Mouse (Mus musculus): ENCODE measurements around the gene Hcls1. TPM values are rescaled to one million over a fixed set of nuclear protein-coding genes. Genes with fewer than 3 reads are reported as not detected.

Gene Hcls1
- total RNA-seq, 1 experiment from 2014 or later: 289 TPM

DNA sequence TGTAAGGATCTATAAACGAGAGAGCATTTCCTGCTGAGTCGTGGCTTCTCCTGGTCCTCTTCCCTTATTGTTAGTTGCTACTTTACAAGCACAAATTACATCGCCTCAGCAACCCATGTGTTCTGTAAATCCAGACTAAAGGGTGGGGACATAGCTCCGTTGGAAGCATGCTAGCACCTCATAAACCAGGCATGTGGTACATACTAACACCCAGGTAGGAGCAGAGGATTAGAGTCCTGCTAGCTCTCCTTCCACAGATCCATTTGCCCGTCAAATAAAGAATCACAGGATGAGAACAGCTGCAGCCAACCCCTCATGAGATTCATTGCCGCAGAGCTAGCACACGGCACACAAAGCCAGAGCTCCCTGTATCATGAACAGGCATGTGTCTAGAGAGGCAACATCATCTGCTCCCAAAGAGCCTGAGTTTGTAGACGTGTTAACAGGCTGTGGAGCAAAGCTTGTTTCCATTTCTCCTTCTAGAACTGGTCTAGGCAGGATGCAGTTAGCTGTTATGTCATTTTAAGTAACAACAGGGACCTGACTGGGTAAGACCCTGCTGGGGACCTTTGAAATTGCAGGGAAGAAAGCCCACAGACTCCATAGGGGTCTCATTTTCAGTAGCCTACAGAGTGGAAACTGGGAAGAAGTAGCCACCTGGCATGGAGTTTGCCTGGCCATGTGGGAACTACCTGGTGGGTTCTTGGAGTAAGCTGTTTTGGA, 15.0 kb downstream of the Hcls1 start:
- no peak for ATAC-seq (replicated peaks in 1 of 2; ENCODE audit: insufficient read depth in 1 of 2, low FRiP score in 2 of 2, low TSS enrichment in 1 of 2, low read depth in 1 of 2, poor library complexity in 2 of 2, severe bottlenecking in 2 of 2)

- no peak for ATAC-seq (replicated peaks in 1 of 2; ENCODE audit: insufficient read depth in 1 of 2, low FRiP score in 2 of 2, low TSS enrichment in 1 of 2, low read depth in 1 of 2, poor library complexity in 2 of 2, severe bottlenecking in 2 of 2)
Observed at GRCm38 (mm10) chr16:36951029-36951428, 16.2 kb downstream of the Hcls1 start.

- ATAC-seq (replicated peaks in 1 of 2; ENCODE audit: insufficient read depth in 1 of 2, low FRiP score in 2 of 2, low TSS enrichment in 1 of 2, low read depth in 1 of 2, poor library complexity in 2 of 2, severe bottlenecking in 2 of 2): no peak
Observed at GRCm38 (mm10) chr16:36955106-36955505, 20.3 kb downstream of the Hcls1 start.

DNA sequence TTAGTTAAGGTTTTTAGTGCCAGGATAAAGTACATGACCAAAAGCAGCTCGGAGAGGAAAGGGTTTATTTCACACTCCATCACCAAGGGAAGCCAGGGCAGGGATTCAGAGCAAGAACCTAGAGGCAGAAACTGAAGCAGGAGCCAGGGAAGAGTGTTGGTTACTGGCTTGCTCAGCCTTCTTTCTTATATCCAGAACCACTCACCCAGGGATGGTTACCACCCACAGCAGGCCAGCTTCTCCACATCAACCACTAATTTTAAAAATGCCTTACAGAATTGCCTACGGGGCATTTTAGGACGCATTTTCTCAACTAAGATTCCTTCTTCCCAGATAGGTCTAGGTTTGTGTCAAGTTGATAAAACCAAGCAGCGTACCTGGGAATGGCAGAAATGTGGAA, 28.6 kb downstream of the Hcls1 start:
- ATAC-seq (replicated peaks in 1 of 2; ENCODE audit: insufficient read depth in 1 of 2, low FRiP score in 2 of 2, low TSS enrichment in 1 of 2, low read depth in 1 of 2, poor library complexity in 2 of 2, severe bottlenecking in 2 of 2): no peak

DNA sequence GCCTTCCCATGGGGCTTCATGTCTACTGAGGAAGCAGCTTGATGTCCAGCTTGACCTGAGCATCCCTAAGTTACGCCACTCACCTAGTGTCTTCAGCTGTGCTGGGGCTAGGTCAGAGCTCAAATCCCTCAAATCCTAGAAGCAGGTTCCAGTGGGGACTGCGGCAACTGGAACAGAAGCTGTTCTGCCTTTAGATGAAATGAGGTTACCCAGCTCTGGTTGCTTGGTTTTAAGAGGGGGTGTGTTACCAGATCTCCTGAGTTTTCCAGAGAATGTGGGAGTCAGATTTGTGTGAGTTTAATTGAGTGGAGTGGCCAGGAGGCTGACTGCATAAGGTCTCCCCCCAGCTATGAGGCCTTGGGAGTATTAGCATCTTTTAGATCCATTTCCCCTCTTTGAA, 44.3 kb downstream of the Hcls1 start:
- ATAC-seq (replicated peaks in 1 of 2; ENCODE audit: insufficient read depth in 1 of 2, low FRiP score in 2 of 2, low TSS enrichment in 1 of 2, low read depth in 1 of 2, poor library complexity in 2 of 2, severe bottlenecking in 2 of 2): no peak

DNA sequence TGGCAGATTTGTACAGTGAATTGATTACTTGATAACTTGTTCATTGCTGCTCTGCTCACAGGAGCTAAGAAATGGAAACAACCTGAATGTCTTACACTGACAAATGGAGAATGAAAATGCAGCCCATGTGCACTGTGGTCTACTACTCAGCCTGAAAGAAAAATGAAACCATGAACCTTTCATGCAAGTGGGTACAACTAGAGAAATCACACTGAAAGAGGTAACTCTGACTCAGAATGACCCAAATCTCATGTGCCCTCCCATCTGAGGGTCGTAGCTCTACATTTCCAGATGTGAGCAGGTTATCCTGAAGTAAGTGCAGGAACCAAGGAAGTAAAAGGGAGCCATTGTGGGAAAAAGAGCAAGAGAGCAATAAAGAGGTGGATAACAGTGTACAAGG, 49.0 kb downstream of the Hcls1 start:
- ATAC-seq (replicated peaks in 1 of 2; ENCODE audit: insufficient read depth in 1 of 2, low FRiP score in 2 of 2, low TSS enrichment in 1 of 2, low read depth in 1 of 2, poor library complexity in 2 of 2, severe bottlenecking in 2 of 2): no peak

DNA sequence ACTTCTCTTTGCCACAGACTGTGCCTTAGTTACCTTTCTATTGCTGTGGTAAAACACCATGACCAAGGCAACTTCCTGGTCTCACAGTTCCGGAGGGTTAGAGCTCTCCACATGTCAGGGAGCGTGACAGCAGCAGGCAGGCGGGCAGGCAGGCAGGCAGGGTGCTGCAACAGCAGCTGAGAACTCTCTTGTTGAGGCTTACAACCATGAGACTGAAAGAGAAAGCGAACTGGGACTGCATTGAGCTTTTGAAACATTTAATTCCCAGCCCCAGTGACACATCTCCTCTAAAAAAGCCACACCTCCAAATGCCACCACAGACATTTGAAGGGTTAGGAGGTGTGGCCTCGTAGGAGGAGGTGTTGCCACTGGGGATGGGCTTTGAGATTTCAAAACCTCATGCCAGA, 50.9 kb downstream of the Hcls1 start:
- ATAC-seq (replicated peaks in 1 of 2; ENCODE audit: insufficient read depth in 1 of 2, low FRiP score in 2 of 2, low TSS enrichment in 1 of 2, low read depth in 1 of 2, poor library complexity in 2 of 2, severe bottlenecking in 2 of 2): peak; percentile 76 to 87

DNA sequence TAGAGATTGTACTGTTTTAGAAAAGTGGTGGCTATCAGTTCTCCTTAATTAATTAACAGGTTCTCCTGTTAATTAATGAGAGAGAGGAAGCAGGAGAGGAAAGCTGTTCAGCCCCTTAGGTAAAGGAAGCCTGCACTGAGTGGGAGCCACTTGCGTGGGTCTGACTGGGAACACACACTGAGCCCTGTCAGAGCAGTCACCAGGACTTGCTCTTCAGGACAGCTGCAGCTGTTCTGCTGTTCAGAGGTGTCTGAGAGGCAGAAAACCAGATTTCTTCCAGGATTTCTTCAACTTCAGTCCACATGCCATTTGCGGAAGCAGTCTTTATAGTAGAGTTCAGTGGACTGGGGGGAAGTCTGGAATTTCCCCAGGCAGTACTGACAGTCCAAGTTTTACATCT, 52.6 kb downstream of the Hcls1 start:
- ATAC-seq (replicated peaks in 1 of 2; ENCODE audit: insufficient read depth in 1 of 2, low FRiP score in 2 of 2, low TSS enrichment in 1 of 2, low read depth in 1 of 2, poor library complexity in 2 of 2, severe bottlenecking in 2 of 2): no peak

DNA sequence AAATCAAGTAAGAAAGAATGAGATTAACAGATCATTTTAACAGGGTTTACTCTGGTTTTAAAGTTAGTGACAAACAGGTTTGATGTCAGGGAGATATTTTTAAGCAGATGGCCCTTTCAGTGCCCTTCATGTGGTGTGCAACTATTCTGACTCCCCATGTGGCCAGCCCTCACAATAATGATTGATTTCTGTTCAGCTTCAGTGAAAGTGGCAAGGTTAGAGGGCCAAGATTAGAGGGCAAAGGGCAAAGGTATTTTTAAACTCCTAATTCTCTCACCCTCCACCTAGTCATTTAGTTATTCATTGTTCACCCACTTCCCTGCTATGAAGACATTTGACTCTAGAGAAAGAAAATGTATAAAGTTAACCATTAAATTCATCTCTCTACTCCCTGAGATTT, 53.3 kb downstream of the Hcls1 start:
- ATAC-seq (replicated peaks in 1 of 2; ENCODE audit: insufficient read depth in 1 of 2, low FRiP score in 2 of 2, low TSS enrichment in 1 of 2, low read depth in 1 of 2, poor library complexity in 2 of 2, severe bottlenecking in 2 of 2): no peak

DNA sequence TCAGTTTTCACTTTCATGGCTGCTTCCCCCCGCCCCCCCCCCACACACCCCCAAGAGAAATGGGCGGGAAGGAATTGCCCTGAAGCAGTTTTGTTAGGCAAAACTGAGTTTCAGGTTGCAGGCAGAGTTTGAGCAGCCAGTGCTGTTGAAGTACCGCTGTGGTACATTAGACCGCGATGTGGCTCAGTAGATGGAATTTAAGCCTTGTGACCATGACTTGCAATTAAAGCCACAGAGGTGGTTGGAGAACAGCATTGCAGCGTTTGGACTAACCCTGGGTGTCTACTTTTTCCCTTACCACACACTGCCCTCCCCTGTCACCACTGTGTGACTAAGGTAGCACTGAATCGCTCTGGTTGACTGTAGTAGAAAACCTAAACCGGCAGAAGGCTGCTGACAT, 54.7 kb downstream of the Hcls1 start:
- peak; percentile 85 to 90 for ATAC-seq (replicated peaks in 1 of 2; ENCODE audit: insufficient read depth in 1 of 2, low FRiP score in 2 of 2, low TSS enrichment in 1 of 2, low read depth in 1 of 2, poor library complexity in 2 of 2, severe bottlenecking in 2 of 2)

GRCm38 (mm10) chr16:36989999-36990625, 55.3 kb downstream of the Hcls1 start, which contains the start of gene Fbxo40:
Gene Fbxo40 (minus strand): TSS chr16:36990467.
- no peak for ATAC-seq (replicated peaks in 1 of 2; ENCODE audit: insufficient read depth in 1 of 2, low FRiP score in 2 of 2, low TSS enrichment in 1 of 2, low read depth in 1 of 2, poor library complexity in 2 of 2, severe bottlenecking in 2 of 2)

- peak; percentile 53; a peak in 2 of 4 replicates for ATAC-seq (replicated peaks in 1 of 2; ENCODE audit: insufficient read depth in 1 of 2, low FRiP score in 2 of 2, low TSS enrichment in 1 of 2, low read depth in 1 of 2, poor library complexity in 2 of 2, severe bottlenecking in 2 of 2)
Observed at GRCm38 (mm10) chr16:36997650-36998049, 62.9 kb downstream of the Hcls1 start.

DNA sequence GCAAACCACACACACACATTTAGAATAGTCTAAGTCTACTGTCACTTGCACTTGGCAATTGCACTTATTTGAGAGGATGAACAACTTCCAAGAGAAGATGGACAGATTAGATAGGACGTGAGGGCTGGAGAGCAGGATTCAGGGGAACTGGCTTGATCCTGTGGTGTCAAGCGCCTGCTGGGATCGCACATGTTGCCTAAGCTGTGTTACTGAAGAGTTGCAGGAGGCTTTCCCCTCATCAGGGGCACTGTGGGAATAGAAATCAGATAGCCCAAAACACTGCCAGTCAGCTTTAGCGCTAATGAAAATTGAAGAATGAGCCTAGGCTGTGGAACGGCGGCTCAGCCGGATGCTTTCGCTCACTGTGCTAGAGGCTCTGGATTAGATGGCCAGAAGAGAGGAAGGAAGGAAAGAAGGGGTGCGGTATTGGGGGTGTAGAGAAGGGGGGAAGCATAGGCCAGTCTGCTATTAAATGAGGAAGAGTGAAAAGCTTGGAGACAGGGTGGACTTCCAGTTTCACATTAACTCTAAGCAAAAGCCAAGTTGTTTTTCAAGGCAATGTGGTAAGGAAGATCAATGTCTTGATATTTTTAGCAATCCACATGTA, 64.7 kb downstream of the Hcls1 start:
- peak; percentile 69 to 81 for ATAC-seq (replicated peaks in 1 of 2; ENCODE audit: insufficient read depth in 1 of 2, low FRiP score in 2 of 2, low TSS enrichment in 1 of 2, low read depth in 1 of 2, poor library complexity in 2 of 2, severe bottlenecking in 2 of 2)

GRCm38 (mm10) chr16:37009262-37009661, 74.5 kb downstream of the Hcls1 start:
- ATAC-seq (replicated peaks in 1 of 2; ENCODE audit: insufficient read depth in 1 of 2, low FRiP score in 2 of 2, low TSS enrichment in 1 of 2, low read depth in 1 of 2, poor library complexity in 2 of 2, severe bottlenecking in 2 of 2): no peak

DNA sequence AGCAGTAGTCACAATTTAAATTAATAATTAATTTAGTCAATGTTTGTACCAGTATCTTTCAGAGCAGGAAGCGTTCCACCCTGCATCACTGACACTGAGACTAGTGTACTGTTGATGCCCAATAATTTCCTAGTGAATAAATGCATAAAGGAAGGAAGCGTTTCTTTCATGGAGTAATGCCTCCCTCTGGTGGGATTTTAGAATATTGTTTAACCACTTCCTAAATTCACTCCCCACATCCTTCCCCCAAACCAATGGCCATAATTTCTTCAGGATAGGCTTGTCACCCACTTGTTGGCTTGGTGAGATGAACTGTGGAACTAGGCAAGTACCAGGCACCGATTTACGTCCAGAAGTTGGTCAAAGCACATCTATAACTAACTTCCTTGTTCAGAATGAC, 75.6 kb downstream of the Hcls1 start:
- peak; percentile 61 to 74 for ATAC-seq (replicated peaks in 1 of 2; ENCODE audit: insufficient read depth in 1 of 2, low FRiP score in 2 of 2, low TSS enrichment in 1 of 2, low read depth in 1 of 2, poor library complexity in 2 of 2, severe bottlenecking in 2 of 2)

DNA sequence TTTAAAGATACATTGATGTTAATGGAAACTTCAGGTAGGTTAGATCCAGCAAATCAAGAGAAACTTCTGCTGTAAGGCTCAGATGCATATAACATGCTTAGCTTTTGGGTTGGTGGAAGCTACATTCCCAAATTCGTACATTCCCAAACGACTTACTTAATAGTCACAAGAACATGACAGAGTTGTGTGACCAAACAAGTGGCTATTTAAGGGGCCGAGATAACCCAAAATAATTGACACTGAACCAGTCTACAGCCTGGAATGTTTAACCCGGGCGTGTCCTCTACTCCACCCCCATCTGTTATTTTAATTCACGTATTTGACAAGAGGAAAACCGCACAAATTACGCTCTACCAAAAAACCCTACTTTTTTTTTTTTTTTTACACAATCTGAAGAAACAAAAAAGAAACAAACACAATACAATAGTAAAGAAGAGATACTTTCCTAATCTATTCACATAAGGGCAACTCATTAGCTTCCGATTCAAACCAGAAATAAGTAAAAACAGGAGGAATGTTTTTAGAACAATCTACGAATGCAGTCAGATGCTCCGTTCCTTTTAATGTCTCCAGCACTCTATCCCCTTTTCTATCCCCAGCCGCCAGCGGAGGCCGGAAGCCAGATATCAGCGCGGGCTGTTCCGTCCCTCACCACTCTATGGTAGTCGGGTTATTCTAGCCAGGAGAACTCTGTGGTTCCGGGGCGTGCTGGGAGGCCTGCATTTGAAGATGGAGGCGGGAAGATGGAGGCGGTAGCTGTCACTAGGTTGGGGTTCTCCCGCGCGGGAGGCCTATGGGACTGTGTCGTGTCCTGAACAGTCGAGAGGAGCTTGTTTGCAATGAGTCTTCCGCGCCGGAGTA, 76.5 kb downstream of the Hcls1 start, which contains the start of gene Polq:
Gene Polq, plus strand, starts transcription at position 726 of the 861 bp plus-strand sequence.
- ATAC-seq (replicated peaks in 1 of 2; ENCODE audit: insufficient read depth in 1 of 2, low FRiP score in 2 of 2, low TSS enrichment in 1 of 2, low read depth in 1 of 2, poor library complexity in 2 of 2, severe bottlenecking in 2 of 2): peak; percentile 95 to 97

DNA sequence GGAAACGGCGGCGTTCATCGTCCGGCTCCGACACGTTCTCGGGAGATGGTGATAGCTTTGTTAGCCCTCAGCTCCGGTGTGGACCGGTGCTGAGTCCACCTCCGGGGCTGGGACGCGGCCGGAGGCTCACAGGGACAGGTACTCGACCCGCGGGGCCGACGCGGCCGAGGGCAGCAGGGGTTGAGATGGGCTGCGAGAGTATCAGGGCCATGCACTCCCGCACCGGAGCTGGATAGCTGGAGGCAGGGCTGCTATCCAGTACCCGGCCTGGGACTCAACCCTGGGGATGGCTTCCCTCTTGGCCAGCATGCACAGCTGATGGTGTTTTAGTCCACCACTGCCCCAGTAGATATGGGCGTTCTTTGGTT, 77.1 kb downstream of the Hcls1 start:
- peak; percentile 18 to 33; a peak in 2 of 4 replicates for ATAC-seq (replicated peaks in 1 of 2; ENCODE audit: insufficient read depth in 1 of 2, low FRiP score in 2 of 2, low TSS enrichment in 1 of 2, low read depth in 1 of 2, poor library complexity in 2 of 2, severe bottlenecking in 2 of 2)

DNA sequence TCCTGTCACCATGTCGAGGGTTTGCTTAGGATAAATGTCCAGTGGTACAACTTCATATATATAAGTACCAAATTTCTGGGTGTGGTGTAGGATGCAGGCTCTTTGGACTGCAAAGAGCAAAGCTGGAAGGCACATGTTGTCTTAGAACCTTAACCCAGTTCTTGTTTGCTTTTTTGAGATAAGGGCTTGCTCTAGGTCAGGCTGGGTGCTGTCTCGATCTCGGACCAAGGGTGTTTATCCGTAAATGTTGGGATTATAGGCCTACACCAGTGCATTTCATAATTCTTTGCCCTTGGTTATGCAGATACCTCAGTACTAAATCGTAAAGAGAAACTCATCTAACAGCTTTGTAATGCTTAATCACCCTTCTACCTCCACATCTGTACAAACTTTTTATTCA, 77.6 kb downstream of the Hcls1 start:
- no peak for ATAC-seq (replicated peaks in 1 of 2; ENCODE audit: insufficient read depth in 1 of 2, low FRiP score in 2 of 2, low TSS enrichment in 1 of 2, low read depth in 1 of 2, poor library complexity in 2 of 2, severe bottlenecking in 2 of 2)

All from hematopoietic stem cell, adult 5-6 weeks (primary cell).